Mouse (Mus musculus) adrenal gland, postnatal 36 days (tissue): Measurements from ENCODE around the gene Stx8. TPM values are rescaled to one million over a fixed set of nuclear protein-coding genes. Genes with fewer than 3 reads are reported as not detected.
A peak's percentile ranks its signal among the peaks of the same experiment; 100 is the strongest.

ENCODE experiments used
- DNase-seq, 2 experiments: peaks; one replicate each; pipeline ENCODE4 v3.0.0; 2021; ENCODE audit warnings: mixed read lengths in 1 of 2
- total RNA-seq, 2 experiments: library from RNA; stranded (reverse); gene quantifications; 2 replicates each; pipeline ENCODE4 v1.2.3; 2021

Gene Stx8
- total RNA-seq, 2 experiments from 2014 or later = 31.4 to 34.7 TPM

GRCm38 (mm10) chr11:67973225-67973624 is 7.2 kb downstream of the Stx8 start:
- no peak for DNase-seq

- no peak for DNase-seq
Observed at GRCm38 (mm10) chr11:67975252-67975651, 9.3 kb downstream of the Stx8 start.

- DNase-seq = no peak
Observed at GRCm38 (mm10) chr11:67983564-67983963, 17.6 kb downstream of the Stx8 start.

GRCm38 (mm10) chr11:67991240-67991639 is 25.2 kb downstream of the Stx8 start:
- no peak for DNase-seq

- DNase-seq = no peak
Observed at GRCm38 (mm10) chr11:67995965-67996364, 30.0 kb downstream of the Stx8 start.

- no peak for DNase-seq
Observed at GRCm38 (mm10) chr11:67998905-67999304, 32.9 kb downstream of the Stx8 start.

GRCm38 (mm10) chr11:67999629-68000028 is 33.6 kb downstream of the Stx8 start:
- DNase-seq = no peak

GRCm38 (mm10) chr11:68004191-68004590 is 38.2 kb downstream of the Stx8 start:
- DNase-seq = peak; percentile 74 to 75

GRCm38 (mm10) chr11:68006216-68006789 is 40.3 kb downstream of the Stx8 start:
- no peak for DNase-seq

GRCm38 (mm10) chr11:68007645-68008044 is 41.7 kb downstream of the Stx8 start:
- peak; percentile 22 to 50 for DNase-seq

GRCm38 (mm10) chr11:68009377-68009776 is 43.4 kb downstream of the Stx8 start:
- DNase-seq = no peak

GRCm38 (mm10) chr11:68012207-68012606 is 46.2 kb downstream of the Stx8 start:
- no peak for DNase-seq

GRCm38 (mm10) chr11:68018191-68018590 is 52.2 kb downstream of the Stx8 start:
- DNase-seq = peak; percentile 20 to 73

- no peak for DNase-seq
Observed at GRCm38 (mm10) chr11:68019156-68019555, 53.2 kb downstream of the Stx8 start.

- no peak for DNase-seq
Observed at GRCm38 (mm10) chr11:68021976-68022375, 56.0 kb downstream of the Stx8 start.

GRCm38 (mm10) chr11:68022895-68023294 is 56.9 kb downstream of the Stx8 start:
- no peak for DNase-seq

GRCm38 (mm10) chr11:68023811-68024369 is 57.9 kb downstream of the Stx8 start:
- DNase-seq = no peak

- no peak for DNase-seq
Observed at GRCm38 (mm10) chr11:68026590-68026989, 60.6 kb downstream of the Stx8 start.

- DNase-seq = no peak
Observed at GRCm38 (mm10) chr11:68029079-68029478, 63.1 kb downstream of the Stx8 start.

- no peak for DNase-seq
Observed at GRCm38 (mm10) chr11:68029871-68030270, 63.9 kb downstream of the Stx8 start.

GRCm38 (mm10) chr11:68030771-68031170 is 64.8 kb downstream of the Stx8 start:
- DNase-seq = peak; percentile 31 to 36

- no peak for DNase-seq
Observed at GRCm38 (mm10) chr11:68032448-68032847, 66.5 kb downstream of the Stx8 start.

GRCm38 (mm10) chr11:68033331-68033926 is 67.4 kb downstream of the Stx8 start:
- DNase-seq = peak in 1 of 2 experiments; percentile 47

GRCm38 (mm10) chr11:68034422-68034821 is 68.4 kb downstream of the Stx8 start:
- DNase-seq = no peak
